Mouse (Mus musculus) olfactory bulb, adult 2 months (tissue): ENCODE data around the gene Vpreb3.

Source experiments
- CTCF ChIP-seq: fragments of 200-500 bp; IDR thresholded peaks from 2 replicates; pipeline ENCODE4 v1.5.1; 2012; ENCODE audit warnings: low read depth, mild to moderate bottlenecking, low read length, moderate library complexity; ENCODE audit not compliant: insufficient read depth
- POLR2A ChIP-seq: fragments of 200-500 bp; IDR thresholded peaks from 2 replicates; pipeline ENCODE4 v1.6.1; 2012; ENCODE audit warnings: mild to moderate bottlenecking, low read depth, low read length, moderate library complexity; ENCODE audit not compliant: insufficient read depth

DNA sequence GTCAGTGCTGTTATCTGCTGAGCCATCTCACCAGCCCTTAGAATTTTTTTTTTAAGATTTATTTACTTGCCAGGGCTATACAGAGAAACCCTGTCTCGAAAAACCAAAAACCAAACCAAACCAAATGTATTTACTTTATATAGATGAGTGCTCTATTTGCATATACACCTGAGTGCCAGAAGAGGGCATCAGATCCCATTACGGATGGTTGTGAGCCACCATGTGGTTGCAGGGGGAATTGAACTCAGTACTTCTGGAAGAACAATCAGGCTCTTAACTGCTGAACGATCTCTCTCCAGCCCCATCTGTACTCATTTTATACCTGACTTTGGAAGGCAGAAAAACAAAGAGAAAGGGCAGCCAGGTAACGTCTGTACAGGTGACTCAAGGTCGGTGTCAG lies 32.4 kb downstream of the Vpreb3 start:
- TF ChIP-seq CTCF (no peak), POLR2A (no peak)
